Mouse (Mus musculus) myocyte (in vitro differentiated cells): ENCODE measurements around the gene Prrx1. TPM values are rescaled to one million over a fixed set of nuclear protein-coding genes. Genes with fewer than 3 reads are reported as not detected.

Source experiments
- H3K27me3 ChIP-seq: one replicate; pipeline ENCODE4 v1.6.1; 2011; ENCODE audit not compliant: control insufficient read depth, insufficient read depth, insufficient read length
- H3K36me3 ChIP-seq: one replicate; pipeline ENCODE4 v1.6.1; 2011; ENCODE audit not compliant: control insufficient read depth, insufficient read depth
- H3K4me2 ChIP-seq: one replicate; pipeline ENCODE4 v1.6.1; 2011; ENCODE audit warnings: low read depth, control low read depth
- H3K4me3 ChIP-seq: one replicate; pipeline ENCODE4 v1.5.1; 2011; ENCODE audit warnings: mild to moderate bottlenecking, control low read depth, moderate library complexity
- H3K79me2 ChIP-seq: one replicate; pipeline ENCODE4 v1.6.1; 2011; ENCODE audit not compliant: control insufficient read depth, insufficient read depth
- H3ac ChIP-seq: one replicate; pipeline ENCODE4 v1.6.1; 2011; ENCODE audit not compliant: control insufficient read depth, insufficient read length
- CEBPB ChIP-seq: IDR thresholded peaks from 2 replicates; pipeline ENCODE4 v1.6.1; 2011; ENCODE audit warnings: mild to moderate bottlenecking, moderate library complexity; ENCODE audit not compliant: poor library complexity, insufficient read depth, severe bottlenecking
- E2F4 ChIP-seq: IDR thresholded peaks from one replicate; pipeline ENCODE4 v1.6.1; 2011; ENCODE audit warnings: mild to moderate bottlenecking, control low read depth, moderate library complexity; ENCODE audit not compliant: insufficient read depth
- MAX ChIP-seq: IDR thresholded peaks from one replicate; pipeline ENCODE4 v1.6.1; 2011; ENCODE audit warnings: low read depth, mild to moderate bottlenecking, control low read depth
- MYOD1 ChIP-seq, 3 experiments: IDR thresholded peaks; one replicate each; pipeline ENCODE4 v1.6.1; 2011; ENCODE audit warnings: control low read depth in 2 of 3, low read depth in 2 of 3, mild to moderate bottlenecking in 2 of 3, moderate library complexity in 1 of 3; ENCODE audit not compliant: insufficient read length in 2 of 3, control insufficient read depth in 1 of 3
- MYOG ChIP-seq, 3 experiments: IDR thresholded peaks; one replicate each; pipeline ENCODE4 v1.6.1; 2011; ENCODE audit warnings: control low read depth in 2 of 3, low read depth in 2 of 3, mild to moderate bottlenecking in 2 of 3; ENCODE audit not compliant: insufficient read length in 2 of 3, control insufficient read depth in 1 of 3, insufficient read depth in 1 of 3
- POLR2A ChIP-seq: IDR thresholded peaks from one replicate; pipeline ENCODE4 v1.6.1; 2011; ENCODE audit warnings: low read depth, mild to moderate bottlenecking, control low read depth, moderate library complexity; ENCODE audit not compliant: insufficient read length
- POLR2AphosphoS2 ChIP-seq: IDR thresholded peaks from one replicate; pipeline ENCODE4 v1.6.1; 2011; ENCODE audit warnings: low read depth, control low read depth; ENCODE audit not compliant: insufficient read length
- REST ChIP-seq: IDR thresholded peaks from one replicate; pipeline ENCODE4 v1.6.1; 2011; ENCODE audit warnings: mild to moderate bottlenecking, control low read depth, moderate library complexity; ENCODE audit not compliant: insufficient read depth, insufficient read length
- SRF ChIP-seq: IDR thresholded peaks from one replicate; pipeline ENCODE4 v1.6.1; 2011; ENCODE audit warnings: low read depth; ENCODE audit not compliant: control insufficient read depth, insufficient read length
- TCF12 ChIP-seq: IDR thresholded peaks from one replicate; pipeline ENCODE4 v1.6.1; 2011; ENCODE audit warnings: mild to moderate bottlenecking, control low read depth; ENCODE audit not compliant: poor library complexity, insufficient read depth, severe bottlenecking
- TCF3 ChIP-seq: IDR thresholded peaks from one replicate; pipeline ENCODE4 v1.6.1; 2011; ENCODE audit warnings: low read depth, control low read depth; ENCODE audit not compliant: insufficient read length
- USF1 ChIP-seq: IDR thresholded peaks from one replicate; pipeline ENCODE4 v1.6.1; 2011; ENCODE audit warnings: low read depth, mild to moderate bottlenecking, control low read depth, moderate library complexity
- polyA plus RNA-seq: library from polyadenylated mRNA; unstranded; fragments of >200 nt; fragmentation: generic; extraction: Trizol; gene quantifications from one replicate; pipeline ENCODE4 v1.2.1, GENCODE M21; 2012; ENCODE audit warnings: missing spikeins

The Prrx1 gene
- polyA plus RNA-seq, 1 experiment = 7.0 TPM

GRCm38 (mm10) chr1:163345541-163345940 is 32.0 kb upstream of the Prrx1 start:
- H3K4me3 ChIP-seq = no peak overlapping the region
- no peaks in the 10 kb centered on the region for H3K36me3 ChIP-seq
- no peak for TF ChIP-seq POLR2A
- no peak for TF ChIP-seq REST
- TF ChIP-seq MYOG (IDR thresholded peaks at IDR 0.05; ENCODE audit: control insufficient read depth in 1 of 3, insufficient read depth in 1 of 3, insufficient read length in 2 of 3, low read depth in 2 of 3) = no peak
- no peak for TF ChIP-seq SRF
- TF ChIP-seq MAX = no peak

GRCm38 (mm10) chr1:163344931-163345330 is 31.4 kb upstream of the Prrx1 start:
- Histone ChIP-seq H3K4me3 (no peak overlapping the region), H3K27me3 (no peaks in the 10 kb centered on the region), H3K4me2 (no peak overlapping the region), H3K36me3 (no peaks in the 10 kb centered on the region), H3K79me2 (no peaks in the 10 kb centered on the region), H3ac (no peak overlapping the region)
- TF ChIP-seq REST = no peak
- TF ChIP-seq TCF12 = no peak
- no peak for TF ChIP-seq POLR2AphosphoS2
- TF ChIP-seq SRF = no peak
- TF ChIP-seq MYOG (IDR thresholded peaks at IDR 0.05; ENCODE audit: control insufficient read depth in 1 of 3, insufficient read depth in 1 of 3, insufficient read length in 2 of 3, low read depth in 2 of 3) = no peak
- no peak for TF ChIP-seq MYOD1 (IDR thresholded peaks at IDR 0.05; ENCODE audit: control insufficient read depth in 1 of 3, insufficient read length in 2 of 3, low read depth in 2 of 3)
- no peak for TF ChIP-seq CEBPB
- TF ChIP-seq USF1 = no peak
- TF ChIP-seq TCF3 = no peak
- no peak for TF ChIP-seq POLR2A
- no peak for TF ChIP-seq E2F4
- TF ChIP-seq MAX = no peak

More at GRCm38 (mm10) chr1:163345541-163345940, 32.0 kb upstream of the Prrx1 start:
- Histone ChIP-seq H3K27me3 (no peaks in the 10 kb centered on the region), H3K79me2 (no peaks in the 10 kb centered on the region), H3ac (no peak overlapping the region), H3K4me2 (no peak overlapping the region)

- H3ac ChIP-seq = no peak overlapping the region
- TF ChIP-seq SRF (no peak), MYOD1 (IDR thresholded peaks at IDR 0.05; ENCODE audit: control insufficient read depth in 1 of 3, insufficient read length in 2 of 3, low read depth in 2 of 3) (no peak), POLR2AphosphoS2 (no peak), TCF3 (no peak)
- no peaks in the 10 kb centered on the region for H3K36me3 ChIP-seq
- H3K4me2 ChIP-seq = no peak overlapping the region
- H3K4me3 ChIP-seq = no peak overlapping the region
- no peaks in the 10 kb centered on the region for H3K27me3 ChIP-seq
- H3K79me2 ChIP-seq = no peaks in the 10 kb centered on the region
These were observed 25.7 kb upstream of the Prrx1 start for GRCm38 (mm10) chr1:163339219-163339561.

- TF ChIP-seq MYOG (IDR thresholded peaks at IDR 0.05; ENCODE audit: control insufficient read depth in 1 of 3, insufficient read depth in 1 of 3, insufficient read length in 2 of 3, low read depth in 2 of 3) = no peak
- TF ChIP-seq SRF = no peak
- TF ChIP-seq USF1 = no peak
- no peak for TF ChIP-seq E2F4
- no peak for TF ChIP-seq TCF3
- TF ChIP-seq TCF12 = no peak
- no peak for TF ChIP-seq POLR2A
- TF ChIP-seq REST = no peak
- TF ChIP-seq CEBPB = no peak
- no peak for TF ChIP-seq MAX
- no peak for TF ChIP-seq MYOD1 (IDR thresholded peaks at IDR 0.05; ENCODE audit: control insufficient read depth in 1 of 3, insufficient read length in 2 of 3, low read depth in 2 of 3)
- Histone ChIP-seq H3K4me3 (no peak overlapping the region), H3K79me2 (no peaks in the 10 kb centered on the region), H3K27me3 (no peaks in the 10 kb centered on the region), H3K36me3 (no peaks in the 10 kb centered on the region), H3ac (no peak overlapping the region), H3K4me2 (no peak overlapping the region)
These were observed 25.2 kb upstream of the Prrx1 start for GRCm38 (mm10) chr1:163338525-163339218.

GRCm38 (mm10) chr1:163337821-163338220 is 24.3 kb upstream of the Prrx1 start:
- TF ChIP-seq MYOG (IDR thresholded peaks at IDR 0.05; ENCODE audit: control insufficient read depth in 1 of 3, insufficient read depth in 1 of 3, insufficient read length in 2 of 3, low read depth in 2 of 3) = no peak
- TF ChIP-seq POLR2AphosphoS2 = no peak
- TF ChIP-seq CEBPB = no peak
- TF ChIP-seq USF1 = no peak
- no peak for TF ChIP-seq TCF3
- TF ChIP-seq REST = no peak
- no peak for TF ChIP-seq POLR2A
- TF ChIP-seq SRF = no peak
- TF ChIP-seq E2F4 = no peak
- TF ChIP-seq MYOD1 (IDR thresholded peaks at IDR 0.05; ENCODE audit: control insufficient read depth in 1 of 3, insufficient read length in 2 of 3, low read depth in 2 of 3) = no peak
- TF ChIP-seq TCF12 = no peak
- TF ChIP-seq MAX = no peak
- no peak overlapping the region for H3ac ChIP-seq
- no peaks in the 10 kb centered on the region for H3K27me3 ChIP-seq
- H3K79me2 ChIP-seq = no peaks in the 10 kb centered on the region
- H3K36me3 ChIP-seq = no peaks in the 10 kb centered on the region
- no peak overlapping the region for H3K4me3 ChIP-seq
- H3K4me2 ChIP-seq = no peak overlapping the region
